Mouse (Mus musculus): ENCODE measurements at regions not wholly inside any gene's neighbourhood (a gene's known extent, or its start where the extent isn't known, plus 50 kb on each side); places are given as distances from the start of the nearest gene placed in this dataset.
A peak's percentile ranks its signal among the peaks of the same experiment; 100 is the strongest.

GRCm38 (mm10) chr15:31125784-31126183 lies 98.3 kb upstream of the Dap start:
- H3K36me3 ChIP-seq (ENCODE audit: control insufficient read depth, insufficient read depth) = no peaks in the 10 kb centered on the region
- 80% methylated on average over 1 of the region's 1 CpGs for WGBS
- H3K9me3 ChIP-seq (replicated peaks; ENCODE audit: control insufficient read depth, low read length) = no peaks in the 10 kb centered on the region
- no peak for ATAC-seq (replicated peaks; ENCODE audit: extremely low read depth, insufficient read depth, low FRiP score)
- H3K4me2 ChIP-seq (ENCODE audit: low read depth, low read length) = no peak overlapping the region
- no peaks in the 10 kb centered on the region for H3K4me1 ChIP-seq (ENCODE audit: control insufficient read depth, insufficient read depth, low read length)
- no peak overlapping the region for H3K9ac ChIP-seq (ENCODE audit: low read length)
- no peaks in the 10 kb centered on the region for H3K27me3 ChIP-seq (ENCODE audit: control insufficient read depth, insufficient read depth, low read length)
- no peak overlapping the region for H3K27ac ChIP-seq (ENCODE audit: low read length)
- no peak overlapping the region for H3K4me3 ChIP-seq (ENCODE audit: low read length)

GRCm38 (mm10) chr15:31126999-31127398 lies 97.1 kb upstream of the Dap start:
- Histone ChIP-seq H3K4me1 (ENCODE audit: control insufficient read depth, insufficient read depth, low read length) (no peaks in the 10 kb centered on the region), H3K9me3 (replicated peaks; ENCODE audit: control insufficient read depth, low read length) (no peaks in the 10 kb centered on the region), H3K4me3 (ENCODE audit: low read length) (no peak overlapping the region), H3K36me3 (ENCODE audit: control insufficient read depth, insufficient read depth) (no peaks in the 10 kb centered on the region), H3K27me3 (ENCODE audit: control insufficient read depth, insufficient read depth, low read length) (no peaks in the 10 kb centered on the region), H3K4me2 (ENCODE audit: low read depth, low read length) (no peak overlapping the region), H3K27ac (ENCODE audit: low read length) (no peak overlapping the region), H3K9ac (ENCODE audit: low read length) (no peak overlapping the region)
- 55% methylated on average over 3 of the region's 3 CpGs for WGBS
- no peak for ATAC-seq (replicated peaks; ENCODE audit: extremely low read depth, insufficient read depth, low FRiP score)

GRCm38 (mm10) chr15:31134891-31135290 lies 89.2 kb upstream of the Dap start:
- H3K9ac ChIP-seq (ENCODE audit: low read length) = no peak overlapping the region
- WGBS = 55% methylated on average over 7 of the region's 7 CpGs
- H3K27ac ChIP-seq (ENCODE audit: low read length) = no peak overlapping the region
- no peak overlapping the region for H3K4me3 ChIP-seq (ENCODE audit: low read length)
- H3K4me2 ChIP-seq (ENCODE audit: low read depth, low read length) = no peak overlapping the region
- no peak for ATAC-seq (replicated peaks; ENCODE audit: extremely low read depth, insufficient read depth, low FRiP score)
- no peaks in the 10 kb centered on the region for H3K4me1 ChIP-seq (ENCODE audit: control insufficient read depth, insufficient read depth, low read length)
- H3K9me3 ChIP-seq (replicated peaks; ENCODE audit: control insufficient read depth, low read length) = no peaks in the 10 kb centered on the region
- no peaks in the 10 kb centered on the region for H3K36me3 ChIP-seq (ENCODE audit: control insufficient read depth, insufficient read depth)
- no peaks in the 10 kb centered on the region for H3K27me3 ChIP-seq (ENCODE audit: control insufficient read depth, insufficient read depth, low read length)

- H3K36me3 ChIP-seq (ENCODE audit: control insufficient read depth, insufficient read depth) = no peaks in the 10 kb centered on the region
- H3K9ac ChIP-seq (ENCODE audit: low read length) = no peak overlapping the region
- WGBS = 79% methylated on average over 6 of the region's 6 CpGs
- no peaks in the 10 kb centered on the region for H3K4me1 ChIP-seq (ENCODE audit: control insufficient read depth, insufficient read depth, low read length)
- H3K9me3 ChIP-seq (replicated peaks; ENCODE audit: control insufficient read depth, low read length) = no peaks in the 10 kb centered on the region
- no peak overlapping the region for H3K4me2 ChIP-seq (ENCODE audit: low read depth, low read length)
- ATAC-seq (replicated peaks; ENCODE audit: extremely low read depth, insufficient read depth, low FRiP score) = no peak
- no peaks in the 10 kb centered on the region for H3K27me3 ChIP-seq (ENCODE audit: control insufficient read depth, insufficient read depth, low read length)
- no peak overlapping the region for H3K4me3 ChIP-seq (ENCODE audit: low read length)
- no peak overlapping the region for H3K27ac ChIP-seq (ENCODE audit: low read length)
Measured at GRCm38 (mm10) chr15:31138637-31139036, 85.5 kb upstream of the Dap start.

- no peaks in the 10 kb centered on the region for H3K9me3 ChIP-seq (replicated peaks; ENCODE audit: control insufficient read depth, low read length)
- no peak overlapping the region for H3K9ac ChIP-seq (ENCODE audit: low read length)
- H3K36me3 ChIP-seq (ENCODE audit: control insufficient read depth, insufficient read depth) = no peaks in the 10 kb centered on the region
- no peaks in the 10 kb centered on the region for H3K27me3 ChIP-seq (ENCODE audit: control insufficient read depth, insufficient read depth, low read length)
- no peak overlapping the region for H3K4me3 ChIP-seq (ENCODE audit: low read length)
- WGBS = 63% methylated on average over 4 of the region's 4 CpGs
- no peak overlapping the region for H3K4me2 ChIP-seq (ENCODE audit: low read depth, low read length)
- ATAC-seq (replicated peaks; ENCODE audit: extremely low read depth, insufficient read depth, low FRiP score) = no peak
- H3K27ac ChIP-seq (ENCODE audit: low read length) = no peak overlapping the region
- no peaks in the 10 kb centered on the region for H3K4me1 ChIP-seq (ENCODE audit: control insufficient read depth, insufficient read depth, low read length)
Measured at GRCm38 (mm10) chr15:31141750-31142149, 82.4 kb upstream of the Dap start.

- WGBS = 82% methylated on average over 10 of the region's 10 CpGs
Measured at GRCm38 (mm10) chr15:31148251-31149145, 75.6 kb upstream of the Dap start.

GRCm38 (mm10) chr15:31149855-31150254 lies 74.3 kb upstream of the Dap start:
- no peak overlapping the region for H3K9ac ChIP-seq (ENCODE audit: low read length)
- 72% methylated on average over 2 of the region's 2 CpGs for WGBS
- H3K27ac ChIP-seq (ENCODE audit: low read length) = no peak overlapping the region
- no peaks in the 10 kb centered on the region for H3K9me3 ChIP-seq (replicated peaks; ENCODE audit: control insufficient read depth, low read length)
- H3K4me2 ChIP-seq (ENCODE audit: low read depth, low read length) = no peak overlapping the region
- peaks cover 4% of the 10 kb centered on the region; the same call in 1 of the 2 replicates for H3K4me1 ChIP-seq (ENCODE audit: control insufficient read depth, insufficient read depth, low read length)
- H3K4me3 ChIP-seq (ENCODE audit: low read length) = no peak overlapping the region
- ATAC-seq (replicated peaks; ENCODE audit: extremely low read depth, insufficient read depth, low FRiP score) = no peak
- no peaks in the 10 kb centered on the region for H3K27me3 ChIP-seq (ENCODE audit: control insufficient read depth, insufficient read depth, low read length)
- no peaks in the 10 kb centered on the region for H3K36me3 ChIP-seq (ENCODE audit: control insufficient read depth, insufficient read depth)

More at GRCm38 (mm10) chr15:31148251-31149145, 75.6 kb upstream of the Dap start:
- no peak overlapping the region for H3K27ac ChIP-seq (ENCODE audit: low read length)
- no peaks in the 10 kb centered on the region for H3K36me3 ChIP-seq (ENCODE audit: control insufficient read depth, insufficient read depth)
- H3K27me3 ChIP-seq (ENCODE audit: control insufficient read depth, insufficient read depth, low read length) = no peaks in the 10 kb centered on the region
- no peak for ATAC-seq (replicated peaks; ENCODE audit: extremely low read depth, insufficient read depth, low FRiP score)
- no peak overlapping the region for H3K4me2 ChIP-seq (ENCODE audit: low read depth, low read length)
- no peaks in the 10 kb centered on the region for H3K9me3 ChIP-seq (replicated peaks; ENCODE audit: control insufficient read depth, low read length)
- H3K4me3 ChIP-seq (ENCODE audit: low read length) = no peak overlapping the region
- H3K4me1 ChIP-seq (ENCODE audit: control insufficient read depth, insufficient read depth, low read length) = peaks cover 4% of the 10 kb centered on the region; the same call in 1 of the 2 replicates
- H3K9ac ChIP-seq (ENCODE audit: low read length) = no peak overlapping the region

GRCm38 (mm10) chr15:31150546-31151471 lies 73.3 kb upstream of the Dap start:
- Histone ChIP-seq H3K9me3 (replicated peaks; ENCODE audit: control insufficient read depth, low read length) (no peaks in the 10 kb centered on the region), H3K4me1 (ENCODE audit: control insufficient read depth, insufficient read depth, low read length) (peaks cover 4% of the 10 kb centered on the region; the same call in 1 of the 2 replicates), H3K27me3 (ENCODE audit: control insufficient read depth, insufficient read depth, low read length) (no peaks in the 10 kb centered on the region), H3K9ac (ENCODE audit: low read length) (no peak overlapping the region), H3K27ac (ENCODE audit: low read length) (no peak overlapping the region), H3K4me2 (ENCODE audit: low read depth, low read length) (peak overlapping the region; percentile 41; the same call in 1 of the 2 replicates), H3K4me3 (ENCODE audit: low read length) (no peak overlapping the region), H3K36me3 (ENCODE audit: control insufficient read depth, insufficient read depth) (no peaks in the 10 kb centered on the region)
- ATAC-seq (replicated peaks; ENCODE audit: extremely low read depth, insufficient read depth, low FRiP score) = no peak
- 49% methylated on average over 21 of the region's 21 CpGs for WGBS

GRCm38 (mm10) chr15:31155141-31155540 lies 69.0 kb upstream of the Dap start:
- Histone ChIP-seq H3K27ac (ENCODE audit: low read length) (no peak overlapping the region), H3K9ac (ENCODE audit: low read length) (no peak overlapping the region), H3K36me3 (ENCODE audit: control insufficient read depth, insufficient read depth) (no peaks in the 10 kb centered on the region), H3K4me3 (ENCODE audit: low read length) (no peak overlapping the region), H3K4me1 (ENCODE audit: control insufficient read depth, insufficient read depth, low read length) (peaks cover 4% of the 10 kb centered on the region; the same call in 1 of the 2 replicates), H3K4me2 (ENCODE audit: low read depth, low read length) (no peak overlapping the region), H3K9me3 (replicated peaks; ENCODE audit: control insufficient read depth, low read length) (no peaks in the 10 kb centered on the region), H3K27me3 (ENCODE audit: control insufficient read depth, insufficient read depth, low read length) (no peaks in the 10 kb centered on the region)
- WGBS = 38% methylated on average over 9 of the region's 9 CpGs
- ATAC-seq (replicated peaks; ENCODE audit: extremely low read depth, insufficient read depth, low FRiP score) = no peak
